Mouse (Mus musculus): ENCODE results near the gene Slc35f4.

DNA sequence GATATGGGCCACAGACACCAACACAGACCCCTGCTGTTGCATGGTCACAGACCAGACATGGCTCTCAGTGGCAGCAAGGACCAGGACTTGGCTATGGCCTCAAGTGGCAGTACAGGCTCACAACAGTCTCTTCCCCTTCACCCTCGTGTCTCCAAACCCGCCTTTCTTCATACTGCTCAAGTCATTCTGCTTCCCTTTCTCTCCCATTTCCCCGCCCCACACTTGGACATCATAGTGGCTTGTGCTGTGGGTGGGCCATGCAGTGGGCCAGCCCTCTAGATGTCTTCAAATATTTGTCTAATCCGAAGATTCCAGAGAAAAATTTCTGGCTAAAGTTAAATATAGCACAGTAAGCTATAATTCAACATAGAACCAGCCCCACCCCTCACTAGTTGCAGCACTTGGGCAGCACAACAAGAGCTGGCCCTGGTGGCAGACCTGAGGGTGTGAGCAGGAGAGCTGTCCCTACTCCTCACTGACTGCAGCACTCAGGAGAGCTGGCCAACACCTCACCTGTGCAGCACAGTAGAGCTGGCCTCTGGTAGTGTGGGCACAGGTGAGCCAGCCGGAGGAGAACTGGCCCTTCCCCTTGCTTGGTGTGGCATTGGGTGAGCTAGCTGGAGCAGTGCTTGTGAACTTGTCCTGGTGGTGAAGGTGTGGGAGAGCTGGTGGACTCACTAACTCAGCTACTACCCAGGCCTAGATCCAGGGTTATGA lies 260.4 kb downstream of the Slc35f4 start:
- TF ChIP-seq CTCF (IDR thresholded peaks at IDR 0.05; ENCODE audit: low read depth) (no peak), EP300 (optimal IDR thresholded peaks at IDR 0.05) (no peak)

All from stomach, postnatal 0 days (tissue).